Mouse (Mus musculus) embryo, embryonic 10 days (tissue): ENCODE data around the gene Cers6.

Experiments
- DNase-seq: peaks from one replicate; pipeline ENCODE4 v3.0.0-alpha.2; 2015; ENCODE audit warnings: low spot score

Gene Cers6

GRCm38 (mm10) chr2:68968028-68968427 is 106.8 kb downstream of the Cers6 start:
- no peak for DNase-seq

DNA sequence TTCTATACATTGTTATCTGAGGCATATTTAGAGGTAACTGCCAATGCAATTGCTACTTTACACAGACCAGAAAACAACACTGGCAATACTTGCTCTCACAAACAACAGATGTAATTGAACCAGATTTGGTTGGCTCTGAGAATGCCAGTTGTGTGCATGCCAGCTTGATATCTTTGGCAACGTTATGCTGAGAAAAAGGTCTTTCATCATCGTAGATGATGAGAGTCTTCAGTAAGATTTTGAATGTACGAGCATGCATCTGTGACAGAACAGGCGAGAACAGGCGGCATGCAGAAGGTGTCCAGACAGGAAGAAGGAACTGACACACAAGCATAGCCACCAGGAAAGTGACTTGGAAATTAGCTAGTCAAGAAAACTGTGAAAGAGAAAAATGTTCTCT is 110.6 kb downstream of the Cers6 start:
- DNase-seq: no peak

DNA sequence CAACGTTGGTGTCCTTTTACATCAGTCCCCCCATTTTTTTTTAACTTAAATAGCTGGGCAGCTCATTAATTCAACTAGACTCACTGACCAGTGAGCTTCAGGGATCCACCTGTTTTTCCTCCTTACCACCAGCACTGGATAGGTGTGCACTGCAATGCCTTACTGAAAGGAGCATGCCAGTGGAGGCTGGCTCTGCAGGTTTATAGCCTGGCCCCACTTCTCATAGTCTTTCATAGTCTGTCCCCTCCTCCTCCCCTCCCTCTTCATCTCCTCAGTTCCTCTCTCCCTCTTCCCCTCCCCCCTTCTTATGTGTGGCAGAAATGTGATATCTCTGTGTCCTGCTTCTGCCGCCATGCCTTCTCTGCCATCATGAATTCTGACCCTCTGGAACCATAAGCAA is 112.5 kb downstream of the Cers6 start:
- no peak for DNase-seq

DNA sequence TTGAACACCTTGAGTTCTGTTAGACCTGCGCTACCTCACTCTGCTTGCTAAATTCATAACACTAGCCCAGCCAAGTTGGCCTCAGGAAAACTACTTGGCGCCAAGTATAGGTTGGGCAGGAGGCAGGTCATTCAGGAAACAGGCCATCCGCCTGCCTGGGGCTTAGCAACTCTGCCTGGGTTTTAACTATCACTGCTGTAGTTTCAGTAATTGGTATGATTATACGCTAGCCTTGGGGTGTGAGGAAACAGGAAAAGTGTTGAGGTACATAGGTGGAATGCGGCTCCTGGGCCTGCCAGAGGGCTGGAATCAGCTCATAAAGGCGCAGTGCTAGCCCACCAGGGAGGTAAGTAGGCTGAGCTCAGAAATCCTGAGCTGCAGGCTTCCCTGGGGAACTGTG is 114.0 kb downstream of the Cers6 start:
- DNase-seq: no peak

GRCm38 (mm10) chr2:68975780-68976179 is 114.5 kb downstream of the Cers6 start:
- no peak for DNase-seq

DNA sequence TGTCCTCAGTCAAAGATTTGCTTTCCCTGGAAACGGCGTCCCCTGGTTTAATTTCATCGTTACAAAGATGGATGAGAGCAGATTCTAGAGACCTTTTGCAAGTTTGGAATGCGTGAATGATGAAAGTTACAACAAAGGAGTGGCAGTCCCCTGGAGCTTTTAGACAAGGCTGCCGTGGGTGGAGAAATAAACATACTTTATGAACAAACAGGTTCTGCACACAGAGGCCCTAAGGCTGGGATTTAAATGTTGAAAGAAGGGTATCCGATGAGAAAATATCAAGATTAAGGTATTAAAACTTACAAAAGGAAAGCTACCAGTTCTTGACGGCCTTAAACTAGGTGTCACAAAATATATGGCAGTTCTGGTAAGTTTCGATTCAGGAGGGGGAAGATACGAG is 117.0 kb downstream of the Cers6 start:
- no peak for DNase-seq

DNA sequence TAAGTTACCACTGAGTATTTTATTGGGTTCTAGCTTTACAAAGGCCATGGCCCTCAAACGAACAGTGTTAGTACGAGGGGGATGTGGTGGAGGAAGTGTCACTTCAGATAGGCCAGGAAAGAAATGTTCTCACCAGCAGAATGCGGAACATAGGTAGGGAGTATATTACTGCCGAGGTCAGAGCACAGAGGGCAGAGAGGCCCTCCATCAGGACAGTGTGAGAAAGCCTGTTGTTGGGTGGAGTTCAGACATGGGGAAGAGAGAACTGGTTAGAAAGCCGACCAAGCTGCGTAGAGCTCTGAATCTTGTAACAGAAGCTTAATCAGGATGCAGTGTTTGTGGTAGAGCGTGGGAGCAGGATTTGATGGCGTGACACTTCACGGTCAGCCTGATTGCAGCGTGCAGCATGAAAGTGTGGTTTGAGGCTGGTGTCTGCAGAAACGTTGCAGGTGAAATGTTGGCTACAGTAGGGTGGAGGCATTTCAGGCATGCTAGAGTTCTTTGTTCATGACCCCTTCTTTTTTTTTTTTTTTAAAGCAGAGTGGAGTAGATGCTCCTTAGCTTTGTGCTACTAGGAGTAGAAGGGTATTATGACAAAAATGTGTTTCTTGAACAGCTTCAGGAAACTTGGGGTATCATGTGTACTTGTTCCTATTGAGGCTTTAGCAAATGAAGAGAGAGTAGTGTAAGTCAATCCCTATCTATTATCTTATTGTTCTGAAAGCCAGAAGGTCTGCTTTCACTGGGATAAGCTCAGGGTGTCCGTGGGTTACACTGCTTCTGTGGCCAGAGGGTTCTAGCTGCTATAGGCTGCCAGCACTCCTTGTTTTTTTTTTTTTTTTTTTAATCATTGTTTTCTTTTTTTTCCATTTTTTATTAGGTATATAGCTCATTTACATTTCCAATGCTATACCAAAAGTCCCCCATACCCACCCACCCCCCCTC is 117.7 kb downstream of the Cers6 start:
- DNase-seq: no peak

GRCm38 (mm10) chr2:68981302-68981701 is 120.1 kb downstream of the Cers6 start:
- DNase-seq: no peak

- no peak for DNase-seq
Measured at GRCm38 (mm10) chr2:68981756-68982409, 120.6 kb downstream of the Cers6 start.

DNA sequence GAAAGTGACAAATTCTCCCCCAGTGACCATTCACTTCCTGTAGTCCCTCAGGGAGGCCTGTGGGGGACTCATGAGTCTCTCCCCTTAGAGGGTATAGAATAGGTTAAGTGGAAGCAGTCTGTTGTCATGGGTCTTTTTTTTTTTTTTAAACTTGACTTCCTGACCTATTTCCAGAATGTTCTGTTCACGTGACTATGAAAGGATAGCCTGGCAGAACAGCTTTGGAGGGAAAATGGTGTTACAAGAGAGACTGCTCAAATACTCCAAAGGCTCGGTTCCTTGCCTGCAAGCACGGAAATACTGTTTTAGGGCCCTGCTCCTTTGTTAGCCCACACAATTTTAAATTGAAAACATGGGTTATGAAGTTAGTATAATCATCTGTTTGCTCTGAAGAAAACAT is 121.7 kb downstream of the Cers6 start:
- DNase-seq: no peak

DNA sequence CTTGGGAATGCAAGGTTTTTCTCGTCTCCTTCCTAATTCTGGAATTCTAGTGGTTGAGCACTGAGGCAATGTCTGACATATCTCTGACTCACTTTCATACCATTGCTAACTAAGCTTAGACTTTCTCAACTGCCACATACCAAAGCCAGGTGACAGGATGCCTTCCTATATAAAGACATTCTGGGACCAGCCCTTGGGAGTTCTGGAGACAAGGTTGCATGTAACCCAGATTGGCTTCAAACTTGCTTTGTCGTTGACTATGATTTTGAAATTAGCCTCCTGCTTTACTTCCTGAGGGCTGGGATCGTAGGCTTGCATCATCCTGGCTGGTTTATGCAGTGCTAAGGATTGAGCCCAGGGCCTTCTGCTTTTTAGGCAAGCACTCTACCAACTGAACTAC is 122.2 kb downstream of the Cers6 start:
- DNase-seq: no peak

GRCm38 (mm10) chr2:68989117-68989516 is 127.9 kb downstream of the Cers6 start:
- no peak for DNase-seq

DNA sequence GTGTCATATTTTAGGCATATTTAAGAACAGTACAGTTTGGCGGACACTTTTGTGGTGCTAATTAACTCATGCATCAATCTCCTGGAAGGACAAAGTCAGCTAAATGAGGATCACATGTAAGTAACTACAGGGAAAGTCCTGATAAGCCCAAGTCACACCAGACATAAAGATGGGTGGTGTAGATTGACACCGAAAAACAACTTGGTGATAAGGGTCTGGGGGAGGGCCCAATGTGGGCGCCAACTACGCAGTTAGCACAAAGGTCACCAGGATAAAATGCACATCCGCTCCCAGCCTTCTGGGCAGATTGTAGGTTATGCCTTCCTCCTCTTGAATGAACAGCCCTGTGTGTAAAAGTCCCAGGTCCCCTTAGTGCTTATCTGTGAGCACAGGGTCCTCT is 131.4 kb downstream of the Cers6 start:
- no peak for DNase-seq

GRCm38 (mm10) chr2:68994441-68994840 is 133.2 kb downstream of the Cers6 start:
- DNase-seq: no peak

DNA sequence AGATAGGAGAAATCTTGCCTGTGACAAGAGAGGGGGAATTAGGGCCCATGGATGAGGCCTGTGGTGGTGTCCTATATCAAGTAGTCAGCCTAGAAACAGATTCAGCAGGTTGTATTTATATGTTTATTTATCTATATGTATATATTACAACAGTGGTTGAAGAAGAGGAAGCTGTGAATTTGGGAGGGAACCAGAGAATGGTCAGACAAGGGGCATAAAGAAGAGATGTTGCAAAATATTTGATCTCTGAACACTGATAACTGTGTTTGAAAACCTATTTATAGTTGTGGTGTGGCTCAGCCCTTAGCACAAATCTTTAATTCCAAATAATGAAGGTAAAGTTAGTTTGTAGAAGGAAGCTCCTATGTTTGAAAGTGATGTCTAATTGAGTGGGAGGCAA is 134.5 kb downstream of the Cers6 start:
- DNase-seq: no peak

DNA sequence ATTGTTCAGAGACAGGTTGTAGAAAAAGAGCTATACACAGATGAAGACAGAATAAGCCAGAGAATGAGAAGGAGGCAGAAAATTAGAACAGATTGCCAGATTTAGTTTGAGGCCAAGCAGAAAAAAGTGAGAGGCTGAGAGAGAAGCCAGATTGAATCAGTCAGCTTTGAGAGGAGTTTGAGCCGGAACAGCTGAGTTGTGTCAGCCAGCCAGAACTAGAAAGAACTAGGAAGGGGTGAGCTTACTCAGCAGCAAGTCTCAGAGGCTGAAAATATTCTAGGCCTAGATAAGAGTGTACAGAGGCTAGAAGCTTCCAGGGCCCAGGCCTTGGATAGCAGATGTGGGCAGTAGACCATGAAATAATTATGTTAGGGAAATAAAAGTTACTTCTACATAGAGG is 135.0 kb downstream of the Cers6 start:
- DNase-seq: no peak

- DNase-seq: no peak
Measured at GRCm38 (mm10) chr2:69004001-69004400, 142.8 kb downstream of the Cers6 start.

DNA sequence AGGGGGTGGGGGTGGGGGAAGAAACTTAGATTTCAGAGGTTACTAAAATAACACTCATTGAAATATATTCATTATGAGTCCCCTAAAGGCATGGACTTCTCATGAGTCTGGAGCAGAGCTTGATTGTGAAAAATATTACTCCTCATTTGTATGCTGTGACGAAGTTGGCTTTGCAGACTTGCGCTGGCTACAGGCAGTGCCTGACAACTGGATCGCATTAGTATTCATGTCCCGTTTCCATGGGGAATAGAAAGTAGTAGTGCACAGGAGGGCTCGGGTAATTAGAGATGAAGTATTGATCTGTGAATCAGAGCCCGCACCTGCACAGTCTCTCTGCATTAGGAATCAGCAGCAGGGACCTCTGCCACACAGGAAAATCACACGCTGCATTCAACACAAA is 150.2 kb downstream of the Cers6 start:
- DNase-seq: peak; percentile 32

GRCm38 (mm10) chr2:69011860-69012259 is 150.6 kb downstream of the Cers6 start:
- DNase-seq: no peak

GRCm38 (mm10) chr2:69014241-69014640 is 153.0 kb downstream of the Cers6 start:
- no peak for DNase-seq

GRCm38 (mm10) chr2:69015172-69015724 is 154.0 kb downstream of the Cers6 start:
- no peak for DNase-seq

DNA sequence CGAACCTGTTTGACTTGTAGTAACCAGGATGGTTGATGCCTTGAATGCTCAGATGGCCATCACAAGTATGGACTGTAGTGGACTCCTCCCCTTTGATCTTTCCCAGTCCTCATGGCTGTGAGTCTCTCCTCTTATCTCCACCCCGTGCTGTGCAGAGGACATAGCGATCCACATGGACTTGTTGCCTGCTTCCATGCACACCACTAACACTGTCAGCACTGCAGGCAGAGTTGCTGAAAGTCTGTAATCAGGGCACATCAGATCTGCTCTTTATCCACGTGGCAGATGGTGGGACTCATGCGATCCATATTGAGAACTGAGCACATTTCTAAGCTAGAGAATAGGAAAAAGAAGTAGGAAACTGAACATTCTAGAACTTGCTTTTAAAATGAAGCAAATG is 154.6 kb downstream of the Cers6 start:
- no peak for DNase-seq

- DNase-seq: no peak
Measured at GRCm38 (mm10) chr2:69019026-69019565, 157.9 kb downstream of the Cers6 start.
